Mouse (Mus musculus) urinary bladder, postnatal 4 days (tissue): ENCODE measurements around the gene Nek10.
"Not testable (repeated sequence)": the region's sequence is repeated elsewhere in the genome, so short reads cannot be mapped to it uniquely, and the experiment has no call there.

ENCODE experiments used
- DNase-seq, 2 experiments: peaks; one replicate each; pipeline ENCODE4 v3.0.0; 2021 to 2022; ENCODE audit warnings: low spot score in 2 of 2

Nek10 gene

GRCm38 (mm10) chr14:14984710-14985647, 181.8 kb downstream of the Nek10 start:
- peak; percentile 37 to 73 for DNase-seq

GRCm38 (mm10) chr14:14987403-14987802, 184.2 kb downstream of the Nek10 start:
- DNase-seq, result no peak

GRCm38 (mm10) chr14:14991642-14992041, 188.4 kb downstream of the Nek10 start:
- no peak for DNase-seq

- DNase-seq, result no peak
These were observed 208.2 kb downstream of the Nek10 start for GRCm38 (mm10) chr14:15011408-15011807.

GRCm38 (mm10) chr14:15014799-15015198, 211.6 kb downstream of the Nek10 start:
- DNase-seq, result no peak

GRCm38 (mm10) chr14:15030626-15031025, 227.4 kb downstream of the Nek10 start:
- not testable (repeated sequence) for DNase-seq

- DNase-seq, result not testable (repeated sequence)
These were observed 231.4 kb downstream of the Nek10 start for GRCm38 (mm10) chr14:15034638-15035037.

- DNase-seq, result no peak
These were observed 245.0 kb downstream of the Nek10 start for GRCm38 (mm10) chr14:15048186-15048585.

- DNase-seq, result no peak
These were observed 258.3 kb downstream of the Nek10 start for GRCm38 (mm10) chr14:15061496-15061895.
